Mouse (Mus musculus) neural tube, embryonic 13.5 days (tissue): ENCODE measurements around the gene Mxi1. TPM values are rescaled to one million over a fixed set of nuclear protein-coding genes. Genes with fewer than 3 reads are reported as not detected.

Experiments used
- ATAC-seq: fragments of 200-750 bp; cut with Nextera tagmentation; 2 replicates; pipeline ENCODE4 v1.8.0; 2017; ENCODE audit warnings: low read depth, mild to moderate bottlenecking, moderate TSS enrichment, moderate library complexity
- H3K27ac ChIP-seq: fragments of 300-500 bp; sonication (generic); replicated peaks from 2 replicates; pipeline ENCODE4 v1.5.1; 2015; ENCODE audit warnings: moderate library complexity, mild to moderate bottlenecking, inconsistent platforms
- H3K27me3 ChIP-seq: fragments of 300-500 bp; sonication (generic); 2 replicates; pipeline ENCODE4 v1.6.1; 2015; ENCODE audit warnings: mild to moderate bottlenecking, inconsistent platforms
- H3K36me3 ChIP-seq: fragments of 300-500 bp; sonication (generic); 2 replicates; pipeline ENCODE4 v1.6.1; 2015; ENCODE audit warnings: mild to moderate bottlenecking, inconsistent platforms
- H3K4me1 ChIP-seq: fragments of 300-500 bp; sonication (generic); replicated peaks from 2 replicates; pipeline ENCODE4 v1.6.1; 2015; ENCODE audit warnings: inconsistent platforms
- H3K4me2 ChIP-seq: fragments of 300-500 bp; sonication (generic); 2 replicates; pipeline ENCODE4 v1.6.1; 2015; ENCODE audit warnings: inconsistent platforms, mild to moderate bottlenecking, moderate library complexity
- H3K4me3 ChIP-seq: fragments of 300-500 bp; sonication (generic); 2 replicates; pipeline ENCODE4 v1.5.1; 2015; ENCODE audit warnings: mild to moderate bottlenecking, inconsistent platforms
- H3K9ac ChIP-seq: fragments of 300-500 bp; sonication (generic); 2 replicates; pipeline ENCODE4 v1.6.1; 2015; ENCODE audit warnings: moderate library complexity, mild to moderate bottlenecking, inconsistent platforms
- H3K9me3 ChIP-seq: fragments of 300-500 bp; sonication (generic); 2 replicates; pipeline ENCODE4 v1.6.1; 2016; ENCODE audit warnings: inconsistent platforms
- WGBS: fragments of 180-500 bp; shearing (Covaris S2); methylation state at CpG from one replicate; pipeline ENCODE4 v1.1.7; 2015; 5-methylcytosine and 5-hydroxymethylcytosine counted together
- polyA plus RNA-seq: library from polyadenylated mRNA; unstranded; fragments of >200 nt; fragmentation: Nextera tagmentation; extraction: Ambion mirVana; gene quantifications from 2 replicates; pipeline ENCODE4 v1.2.1, GENCODE M21; 2015

Gene Mxi1
- polyA plus RNA-seq, 1 experiment from 2014 or later = 59.8 TPM

GRCm38 (mm10) chr19:53278491-53279415, 31.6 kb upstream of the Mxi1 start:
- ATAC-seq = no peak
- WGBS = 59% methylated on average over 19 of the region's 19 CpGs

GRCm38 (mm10) chr19:53280254-53280653, 30.1 kb upstream of the Mxi1 start:
- Histone ChIP-seq H3K9ac (no peak overlapping the region), H3K4me3 (no peak overlapping the region), H3K4me2 (no peak overlapping the region), H3K27ac (no peak overlapping the region), H3K27me3 (no peaks in the 10 kb centered on the region), H3K4me1 (peaks cover 23% of the 10 kb centered on the region), H3K36me3 (no peaks in the 10 kb centered on the region), H3K9me3 (no peaks in the 10 kb centered on the region)
- WGBS = 89% methylated on average over 8 of the region's 8 CpGs
- no peak for ATAC-seq

More at GRCm38 (mm10) chr19:53278491-53279415, 31.6 kb upstream of the Mxi1 start:
- Histone ChIP-seq H3K9me3 (no peaks in the 10 kb centered on the region), H3K4me2 (no peak overlapping the region), H3K27ac (no peak overlapping the region), H3K9ac (no peak overlapping the region), H3K4me1 (peaks cover 11% of the 10 kb centered on the region), H3K27me3 (no peaks in the 10 kb centered on the region), H3K36me3 (no peaks in the 10 kb centered on the region), H3K4me3 (no peak overlapping the region)

- WGBS = 45% methylated on average over 10 of the region's 10 CpGs
- H3K36me3 ChIP-seq = no peaks in the 10 kb centered on the region
- ATAC-seq = no peak
- peak overlapping the region; percentile 3; the same call in 1 of the 2 replicates for H3K4me2 ChIP-seq
- H3K9me3 ChIP-seq = no peaks in the 10 kb centered on the region
- H3K4me1 ChIP-seq = peaks cover 24% of the 10 kb centered on the region
- no peak overlapping the region for H3K9ac ChIP-seq
- H3K4me3 ChIP-seq = no peak overlapping the region
- H3K27me3 ChIP-seq = no peaks in the 10 kb centered on the region
- H3K27ac ChIP-seq = no peak overlapping the region
Measured at GRCm38 (mm10) chr19:53282571-53282970, 27.7 kb upstream of the Mxi1 start.

GRCm38 (mm10) chr19:53283742-53284141, 26.6 kb upstream of the Mxi1 start:
- Histone ChIP-seq H3K27me3 (no peaks in the 10 kb centered on the region), H3K4me2 (no peak overlapping the region), H3K9me3 (no peaks in the 10 kb centered on the region), H3K4me3 (no peak overlapping the region), H3K27ac (0 out of 2 replicates have a peak overlapping the region, but pooled peaks have one; percentile 67), H3K4me1 (peaks cover 24% of the 10 kb centered on the region), H3K36me3 (no peaks in the 10 kb centered on the region), H3K9ac (no peak overlapping the region)
- ATAC-seq = no peak
- 91% methylated on average over 7 of the region's 7 CpGs for WGBS

DNA sequence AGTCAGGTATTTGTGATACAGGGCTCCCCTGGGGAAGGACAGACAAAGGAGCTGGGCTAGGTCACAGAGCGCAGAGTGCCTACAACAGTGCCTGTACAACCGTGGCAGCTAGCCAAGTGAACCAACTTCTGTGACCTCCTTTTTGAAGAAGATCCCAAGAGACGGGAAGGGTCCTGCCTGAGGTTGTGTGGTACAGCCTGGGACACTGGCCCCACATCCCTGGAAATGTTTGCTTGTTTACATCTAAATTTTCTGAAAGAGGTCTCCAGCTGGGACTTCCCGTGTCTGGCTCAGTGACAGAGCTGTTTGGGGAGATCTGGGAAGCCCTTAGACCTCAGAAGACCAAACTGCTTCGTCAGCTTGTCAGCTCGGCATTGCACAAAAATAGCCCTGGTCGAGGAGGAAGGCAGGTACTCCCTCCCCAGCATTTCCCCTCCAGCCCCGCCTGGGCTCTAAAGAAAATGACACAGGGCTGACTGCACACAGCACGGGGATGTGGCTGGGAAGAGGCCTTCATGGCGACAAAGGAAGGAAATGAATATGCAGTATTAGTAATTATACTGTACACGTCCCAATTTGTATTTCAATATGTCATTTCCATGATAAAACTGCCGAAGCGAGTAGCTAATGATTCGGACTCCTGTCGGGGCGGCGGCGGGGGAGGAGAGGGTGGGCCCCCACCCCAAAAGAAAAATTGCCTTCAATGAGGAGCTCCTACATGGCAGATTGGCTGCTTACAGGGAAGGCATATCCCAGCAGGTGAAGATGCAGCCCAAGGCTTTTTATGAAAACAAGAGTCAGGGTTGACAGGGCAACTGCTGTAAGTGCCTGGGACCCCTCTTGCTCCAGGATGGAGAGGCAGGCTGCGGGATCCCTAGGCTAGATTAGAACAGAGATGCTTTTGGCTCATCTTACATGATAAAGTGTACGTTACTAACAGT, 25.8 kb upstream of the Mxi1 start:
- H3K4me3 ChIP-seq = no peak overlapping the region
- H3K4me1 ChIP-seq = peaks cover 24% of the 10 kb centered on the region
- peak overlapping the region; percentile 67 for H3K27ac ChIP-seq
- H3K4me2 ChIP-seq = peak overlapping the region; percentile 14; the same call in 1 of the 2 replicates
- no peaks in the 10 kb centered on the region for H3K27me3 ChIP-seq
- H3K36me3 ChIP-seq = no peaks in the 10 kb centered on the region
- no peaks in the 10 kb centered on the region for H3K9me3 ChIP-seq
- 25% methylated on average over 20 of the region's 20 CpGs for WGBS
- H3K9ac ChIP-seq = peak overlapping the region; percentile 31; the same call in 1 of the 2 replicates
- peak; percentile 60; the same call in 1 of the 2 replicates for ATAC-seq

- H3K27me3 ChIP-seq = no peaks in the 10 kb centered on the region
- 77% methylated on average over 23 of the region's 23 CpGs for WGBS
- no peak overlapping the region for H3K4me3 ChIP-seq
- no peaks in the 10 kb centered on the region for H3K36me3 ChIP-seq
- no peak for ATAC-seq
- no peak overlapping the region for H3K9ac ChIP-seq
- no peak overlapping the region for H3K27ac ChIP-seq
- no peaks in the 10 kb centered on the region for H3K4me1 ChIP-seq
- H3K4me2 ChIP-seq = no peak overlapping the region
- no peaks in the 10 kb centered on the region for H3K9me3 ChIP-seq
Measured at GRCm38 (mm10) chr19:53296331-53297254, 13.7 kb upstream of the Mxi1 start.

DNA sequence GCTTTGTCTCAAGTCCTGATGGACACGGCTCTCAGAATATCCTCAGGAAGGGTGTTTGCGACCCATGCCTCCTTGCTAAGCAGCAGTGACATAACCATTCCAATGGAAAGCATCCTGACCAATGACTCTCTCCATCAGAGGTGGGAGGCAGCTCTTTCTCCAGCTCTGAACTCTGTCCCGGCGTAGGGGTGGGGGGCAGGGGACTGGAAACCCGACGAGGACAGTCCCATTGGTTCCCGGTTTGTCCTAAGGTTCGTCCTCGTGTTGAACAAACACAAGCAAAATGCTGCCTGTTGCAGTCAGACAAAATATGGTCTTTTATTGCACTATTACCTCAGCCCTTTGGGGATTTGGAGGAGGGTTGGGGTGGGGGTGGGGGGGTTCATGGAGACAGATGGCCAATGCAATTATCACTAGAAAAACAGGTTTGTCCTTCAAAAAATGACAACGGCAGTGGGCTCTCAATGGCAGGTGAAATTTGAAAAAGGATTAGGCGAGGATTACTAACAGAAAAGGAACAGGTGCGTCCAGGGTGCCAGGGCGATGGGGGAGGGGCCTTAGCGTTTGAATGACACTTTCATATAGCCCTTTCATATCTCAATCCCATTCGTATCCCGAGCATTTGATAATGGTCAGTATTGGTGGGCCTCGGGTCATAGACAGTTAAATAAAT, 11.0 kb upstream of the Mxi1 start:
- ATAC-seq = no peak
- 64% methylated on average over 17 of the region's 17 CpGs for WGBS
- Histone ChIP-seq H3K36me3 (no peaks in the 10 kb centered on the region), H3K27me3 (no peaks in the 10 kb centered on the region), H3K4me2 (no peak overlapping the region), H3K9me3 (no peaks in the 10 kb centered on the region), H3K4me1 (no peaks in the 10 kb centered on the region), H3K9ac (no peak overlapping the region), H3K27ac (no peak overlapping the region), H3K4me3 (no peak overlapping the region)

- no peak overlapping the region for H3K4me2 ChIP-seq
- no peaks in the 10 kb centered on the region for H3K36me3 ChIP-seq
- H3K9me3 ChIP-seq = no peaks in the 10 kb centered on the region
- H3K4me1 ChIP-seq = no peaks in the 10 kb centered on the region
- no peak overlapping the region for H3K4me3 ChIP-seq
- no peak overlapping the region for H3K9ac ChIP-seq
- H3K27ac ChIP-seq = no peak overlapping the region
- ATAC-seq = no peak
- no peaks in the 10 kb centered on the region for H3K27me3 ChIP-seq
- 88% methylated on average over 4 of the region's 4 CpGs for WGBS
Measured at GRCm38 (mm10) chr19:53299829-53300181, 10.5 kb upstream of the Mxi1 start.

- no peak for ATAC-seq
- Histone ChIP-seq H3K36me3 (no peaks in the 10 kb centered on the region), H3K9ac (no peak overlapping the region), H3K4me3 (no peak overlapping the region), H3K9me3 (no peaks in the 10 kb centered on the region), H3K27me3 (no peaks in the 10 kb centered on the region), H3K4me1 (peaks cover 8% of the 10 kb centered on the region), H3K27ac (no peak overlapping the region), H3K4me2 (no peak overlapping the region)
- WGBS = 87% methylated on average over 7 of the region's 7 CpGs
Measured at GRCm38 (mm10) chr19:53303382-53303781, 6.9 kb upstream of the Mxi1 start.

GRCm38 (mm10) chr19:53305621-53306020, 4.7 kb upstream of the Mxi1 start:
- no peaks in the 10 kb centered on the region for H3K36me3 ChIP-seq
- no peak overlapping the region for H3K4me2 ChIP-seq
- ATAC-seq = no peak
- no peak overlapping the region for H3K4me3 ChIP-seq
- no peaks in the 10 kb centered on the region for H3K9me3 ChIP-seq
- H3K4me1 ChIP-seq = peaks cover 15% of the 10 kb centered on the region
- H3K9ac ChIP-seq = no peak overlapping the region
- 85% methylated on average over 8 of the region's 8 CpGs for WGBS
- H3K27me3 ChIP-seq = no peaks in the 10 kb centered on the region
- H3K27ac ChIP-seq = no peak overlapping the region

- no peak for ATAC-seq
- H3K27me3 ChIP-seq = no peaks in the 10 kb centered on the region
- H3K9ac ChIP-seq = no peak overlapping the region
- no peak overlapping the region for H3K4me3 ChIP-seq
- WGBS = 29% methylated on average over 11 of the region's 11 CpGs
- H3K9me3 ChIP-seq = no peaks in the 10 kb centered on the region
- H3K36me3 ChIP-seq = no peaks in the 10 kb centered on the region
- H3K4me2 ChIP-seq = no peak overlapping the region
- H3K4me1 ChIP-seq = peaks cover 15% of the 10 kb centered on the region
- no peak overlapping the region for H3K27ac ChIP-seq
Measured at GRCm38 (mm10) chr19:53306706-53307105, 3.6 kb upstream of the Mxi1 start.
